Mouse (Mus musculus): Measurements from ENCODE around the gene Fbxl14.

DNA sequence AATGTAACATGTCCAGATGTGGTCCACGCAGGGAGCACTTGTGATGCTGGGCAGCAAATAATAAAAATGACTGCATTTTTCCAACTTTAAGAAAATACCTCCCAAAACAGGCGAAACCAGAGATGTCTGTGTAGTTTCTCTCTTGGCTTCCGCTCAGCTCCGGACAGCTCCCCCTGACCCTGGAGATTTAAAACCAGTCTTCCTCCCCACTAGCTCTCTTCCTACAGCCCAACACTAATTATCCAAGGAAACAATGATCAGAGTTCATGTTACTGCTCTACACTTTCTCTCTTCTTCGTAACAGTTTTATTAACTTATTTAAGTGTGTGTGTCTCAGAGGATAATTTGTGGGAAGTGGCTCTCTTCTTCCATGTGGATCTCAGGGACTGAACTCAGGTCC, 19.1 kb upstream of the Fbxl14 start:
- TF ChIP-seq MAFK (IDR thresholded peaks at IDR 0.05; ENCODE audit: insufficient read depth, low read depth, low read length) (no peak), CHD2 (IDR thresholded peaks at IDR 0.05; ENCODE audit: low read depth, low read length) (no peak), ZC3H11A (IDR thresholded peaks at IDR 0.05; ENCODE audit: borderline replicate concordance, low read depth, low read length) (no peak), HCFC1 (IDR thresholded peaks at IDR 0.05; ENCODE audit: borderline replicate concordance, insufficient read depth, low read length) (no peak), ZNF384 (IDR thresholded peaks at IDR 0.05; ENCODE audit: low read depth, low read length) (no peak)
